In genomic region chr17:56609452-56610171, GRCm38 (mm10) we compare ENCODE assay signal across 8 mouse cellular contexts. TPM values are rescaled to one million over a fixed set of nuclear protein-coding genes. Genes with fewer than 3 reads are reported as not detected.
A peak's percentile ranks its signal among the peaks of the same experiment; 100 is the strongest.
DNase-seq lines count a peak whose midpoint lies in the region; ATAC-seq and TF ChIP-seq lines count a peak whose summit lies in the region.

2410015M20Rik (minus strand) TSS chr17:56609771.

- peaks cover 38% of the 10 kb centered on the region for H3K4me1 ChIP-seq in hindbrain, embryonic 13.5 days (replicated peaks)

- H3K27me3 ChIP-seq in Patski: no peaks in the 10 kb centered on the region
- no peaks in the 10 kb centered on the region for H3K27me3 ChIP-seq in hindbrain, embryonic 13.5 days

- CTCF ChIA-PET in Patski (lab: Charles Lee): interaction anchor here (1.4 kb wide), 2 partner anchors 17 to 59 kb away, joined by 3 to 4 read pairs; no protein-coding TSS in a partner anchor

- TF ChIP-seq CTCF in Patski (IDR thresholded peaks at IDR 0.05): no peak

- ATAC-seq in Patski: peak; percentile 72
- ATAC-seq in hindbrain, embryonic 13.5 days (ENCODE audit: low FRiP score): peak; percentile 87

- H3K9ac ChIP-seq in hindbrain, embryonic 13.5 days: peak within 1 kb of the TSS; percentile 85

- POLR2A ChIA-PET in Patski (lab: Charles Lee): no interaction called here

- peak within 1 kb of the TSS; percentile 84 for H3K4me2 ChIP-seq in hindbrain, embryonic 13.5 days

- peak within 1 kb of the TSS; percentile 89 for H3K27ac ChIP-seq in hindbrain, embryonic 13.5 days

- peak; percentile 85 for DNase-seq in Patski (ENCODE audit: low read depth, low spot score)
- peak; percentile 96 for DNase-seq in cerebellum, postnatal 14 days
- peak; percentile 96 for DNase-seq in frontal cortex, postnatal 14 days (ENCODE audit: low spot score in 2 of 2)
- DNase-seq in layer of hippocampus, postnatal 25 days (ENCODE audit: extremely low spot score in 1 of 2, low spot score in 1 of 2): peak; percentile 87 to 89
- peak; percentile 98 for DNase-seq in lung, postnatal 25 days (ENCODE audit: low spot score)
- DNase-seq in retina, embryonic 14.5 days (ENCODE audit: low spot score): peak; percentile 99
- DNase-seq in thymus, postnatal 4 days: peak; percentile 93

- in situ Hi-C loops in Patski (cut with MboI; ENCODE audit: low pct_unique_long_range_greater_than_20kb): no loop called here

- no peaks in the 10 kb centered on the region for H3K9me3 ChIP-seq in hindbrain, embryonic 13.5 days

- under 1% methylated on average over 44 of the region's 44 CpGs for WGBS in hindbrain, embryonic 13.5 days

- peaks cover 38% of the 10 kb centered on the region for H3K36me3 ChIP-seq in hindbrain, embryonic 13.5 days

- peak within 1 kb of the TSS; percentile 64 for H3K4me3 ChIP-seq in hindbrain, embryonic 13.5 days

RNA-seq across cellular contexts. Expression of gene 2410015M20Rik, which starts in this region (rescaled TPM):
- 323 TPM for polyA plus RNA-seq in Patski (2021)
- 204 and 212 TPM in 2 replicates for polyA plus RNA-seq in hindbrain, embryonic 13.5 days (2015; fragmentation: Nextera tagmentation; extraction: Ambion mirVana)
- total RNA-seq in layer of hippocampus, postnatal 25 days (2021): 100 to 1,000 TPM; 138 to 163 TPM

Comparison
In these comparisons a context has a peak if more than half of its experiments do, and no peak if none do; other contexts are left out.
1. Peak in every context shown above with its lines: DNase-seq, ATAC-seq, H3K4me3 ChIP-seq and H3K27ac ChIP-seq.